Mouse (Mus musculus): ENCODE measurements at regions not wholly inside any gene's neighbourhood (a gene's known extent, or its start where the extent isn't known, plus 50 kb on each side); places are given as distances from the start of the nearest gene placed in this dataset.

DNA sequence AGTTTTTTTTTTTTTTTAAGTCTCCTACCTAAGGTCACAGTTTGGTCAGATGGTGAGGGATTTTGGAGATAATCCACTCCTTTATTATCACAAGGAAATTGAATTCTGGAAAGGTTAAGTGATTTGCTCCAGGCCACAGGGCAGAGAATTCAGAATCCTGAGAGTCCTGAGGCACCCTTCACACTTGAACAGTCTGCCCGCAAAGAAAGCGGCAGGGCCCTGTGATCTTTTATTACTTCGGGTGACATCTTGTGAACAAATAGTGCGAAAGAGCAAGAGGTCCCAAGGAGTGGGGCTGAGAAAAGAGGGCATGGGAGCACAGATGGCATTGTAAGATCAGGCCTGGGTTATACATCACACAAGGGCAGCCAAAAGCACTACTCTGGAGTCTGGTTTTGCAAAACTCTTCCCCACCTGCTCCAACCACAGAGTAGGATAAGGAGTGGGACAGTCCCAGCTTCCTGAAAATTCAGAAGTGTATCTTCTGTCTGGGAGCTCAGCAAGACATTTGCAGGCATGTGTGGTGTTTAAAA, 150.5 kb upstream of the Wdr11 start:
- CTCF ChIA-PET, result interaction anchor here in 1 of 4 experiments (0.6 kb wide), 1 partner anchor 15 kb away, joined by 3 read pairs; no protein-coding TSS in a partner anchor
- POLR2A ChIA-PET, result interaction anchor here in 2 of 4 experiments (1.1 to 4.1 kb wide), 2 partner anchors 8 to 31 kb away, joined by 3 to 25 read pairs; no protein-coding TSS in a partner anchor

DNA sequence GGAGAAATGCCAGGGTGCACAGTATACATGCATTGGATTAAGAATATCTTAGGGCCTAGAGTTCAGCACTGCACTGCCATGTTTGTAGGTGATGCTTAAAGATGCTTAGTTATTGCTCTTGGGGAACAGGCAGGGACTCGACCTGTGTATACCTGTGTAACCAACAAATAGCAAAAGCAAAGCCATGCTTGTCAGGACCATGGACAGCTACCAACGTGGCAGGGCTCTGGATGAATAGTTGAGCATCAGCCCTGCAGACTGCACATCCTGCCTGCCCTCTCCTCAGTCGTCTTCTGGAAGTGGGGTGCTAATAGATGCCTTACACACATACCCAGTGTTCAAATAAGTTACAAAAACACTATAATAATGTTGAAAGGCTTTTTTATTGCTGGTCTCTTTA, 122.2 kb upstream of the Wdr11 start:
- ChIA-PET CTCF (interaction anchor here in 1 of 4 experiments (0.6 kb wide), 1 partner anchor 568 kb away, joined by 4 read pairs; no protein-coding TSS in a partner anchor), POLR2A (interaction anchor here in 1 of 4 experiments (0.6 kb wide), 1 partner anchor 1139 kb away, joined by 5 read pairs; no protein-coding TSS in a partner anchor)

DNA sequence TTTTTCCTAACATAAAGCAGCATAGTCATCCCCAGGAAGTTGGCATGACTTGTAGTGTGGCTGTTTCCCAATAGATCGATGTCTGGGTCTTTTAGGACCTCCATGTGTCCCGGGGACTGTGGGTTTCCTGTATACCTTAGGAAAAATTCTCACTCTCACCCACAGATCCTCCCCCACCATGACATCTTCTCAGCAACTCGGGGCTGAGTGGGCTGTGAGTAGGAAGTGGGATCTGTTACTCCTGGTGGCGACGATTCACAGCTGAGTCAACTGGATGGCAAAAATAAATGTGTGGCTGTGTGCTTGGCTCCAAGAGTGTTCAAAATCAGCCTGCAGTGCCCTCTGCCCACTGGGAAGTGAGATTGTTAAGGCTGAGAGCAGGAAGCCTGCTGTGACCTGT, 107.9 kb upstream of the Wdr11 start:
- ChIA-PET CTCF (no interaction called here), POLR2A (no interaction called here)

DNA sequence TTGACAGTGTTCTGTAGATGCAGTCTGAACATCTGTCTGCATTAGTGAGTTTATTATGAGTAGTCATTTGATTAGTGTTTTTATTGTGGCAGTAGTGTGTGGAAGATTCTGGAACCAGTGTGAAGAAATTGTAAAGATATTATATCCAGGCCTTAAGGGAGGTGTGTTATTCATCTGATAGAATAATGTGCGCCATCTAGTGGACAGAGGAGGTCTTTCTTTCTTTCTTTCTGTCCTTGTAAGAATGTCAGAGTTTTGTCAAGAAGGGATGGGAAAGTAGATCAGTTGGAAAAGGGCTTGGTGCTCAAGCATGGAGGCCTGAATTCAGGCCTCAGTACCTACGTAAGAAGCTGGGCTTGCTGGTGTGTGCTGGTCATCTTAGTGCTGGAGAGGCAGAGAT, 84.8 kb upstream of the Wdr11 start:
- ChIA-PET CTCF (no interaction called here), POLR2A (no interaction called here)

DNA sequence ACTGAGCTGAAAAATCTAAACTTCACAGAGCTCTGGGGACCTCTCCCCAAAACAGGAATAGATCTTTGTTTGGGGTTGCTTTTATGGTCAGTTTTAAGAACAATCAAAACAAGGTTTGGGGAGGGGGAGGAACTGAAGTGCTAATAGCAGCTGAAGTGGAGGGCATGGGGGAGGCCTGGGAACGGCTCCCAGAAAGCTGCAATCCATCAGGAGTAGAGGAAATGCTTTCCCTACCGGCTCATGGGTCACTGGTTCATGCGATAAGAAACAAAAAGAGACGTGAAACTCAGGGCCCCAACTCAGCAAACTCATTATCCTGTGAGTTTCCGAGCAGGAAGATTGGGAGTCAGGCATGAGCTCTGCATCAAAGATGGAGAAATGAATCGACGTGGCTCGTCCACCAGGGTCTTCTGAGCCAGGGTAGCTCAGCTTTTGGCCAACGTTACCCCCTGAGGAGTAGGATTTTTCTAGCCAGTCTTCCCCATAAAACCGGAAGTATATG, 82.0 kb upstream of the Wdr11 start:
- CTCF ChIA-PET, result interaction anchor here in 1 of 4 experiments (0.5 kb wide), 1 partner anchor 1674 kb away, joined by 3 read pairs; no protein-coding TSS in a partner anchor
- POLR2A ChIA-PET, result no interaction called here

DNA sequence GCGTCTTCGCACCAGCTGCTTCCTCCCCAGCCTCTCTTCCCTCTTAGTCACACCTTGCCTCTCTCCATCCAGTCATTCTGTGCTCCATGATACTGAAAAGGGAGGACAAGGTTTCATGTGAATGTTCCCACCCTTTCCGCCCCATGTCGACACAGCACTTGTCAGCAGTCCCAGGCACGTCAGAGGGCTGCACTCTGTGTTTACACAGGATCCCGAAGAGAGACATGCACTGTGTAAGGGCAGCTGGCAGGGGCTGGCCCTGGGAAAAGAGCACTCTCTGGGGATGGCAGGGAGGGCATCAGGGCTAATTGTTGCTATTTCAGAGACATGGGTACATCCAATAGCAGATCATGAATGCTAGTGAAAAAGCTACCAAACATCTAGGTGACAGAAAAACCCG, 77.0 kb upstream of the Wdr11 start:
- POLR2A ChIA-PET, result interaction anchor here in 1 of 4 experiments (1.2 kb wide), 1 partner anchor 77 kb away, joined by 3 read pairs; the partner anchor contains the start of gene Wdr11
- CTCF ChIA-PET, result no interaction called here

DNA sequence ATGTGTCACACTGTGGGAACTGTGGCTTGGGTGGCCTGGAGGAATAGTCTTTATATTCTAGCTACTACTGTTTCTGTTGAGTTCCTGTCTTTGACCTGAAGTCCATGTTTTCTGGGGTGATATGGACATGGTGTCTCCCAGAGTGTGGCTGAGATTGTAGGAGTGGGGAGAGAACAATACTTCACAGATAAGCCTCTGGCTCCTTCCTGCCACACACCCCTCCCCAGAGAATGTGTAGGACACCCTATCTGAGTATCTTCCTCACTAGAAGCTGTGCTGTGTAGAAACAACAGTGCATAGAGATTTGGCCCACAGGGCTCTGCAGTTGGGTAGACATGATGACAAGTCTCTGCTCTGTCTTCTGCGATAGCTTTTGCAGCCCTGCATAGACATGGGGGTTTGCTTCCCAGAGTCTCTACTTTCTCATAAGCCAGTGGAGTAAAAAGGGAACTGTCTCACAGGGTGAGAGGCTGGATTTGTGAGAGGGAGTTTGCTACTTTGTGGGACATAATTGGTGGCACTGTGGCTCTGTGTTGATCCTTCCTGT, 67.2 kb upstream of the Wdr11 start:
- CTCF ChIA-PET, result no interaction called here
- POLR2A ChIA-PET, result interaction anchor here in 1 of 4 experiments (0.6 kb wide), 1 partner anchor 1271 kb away, joined by 3 read pairs; no protein-coding TSS in a partner anchor

DNA sequence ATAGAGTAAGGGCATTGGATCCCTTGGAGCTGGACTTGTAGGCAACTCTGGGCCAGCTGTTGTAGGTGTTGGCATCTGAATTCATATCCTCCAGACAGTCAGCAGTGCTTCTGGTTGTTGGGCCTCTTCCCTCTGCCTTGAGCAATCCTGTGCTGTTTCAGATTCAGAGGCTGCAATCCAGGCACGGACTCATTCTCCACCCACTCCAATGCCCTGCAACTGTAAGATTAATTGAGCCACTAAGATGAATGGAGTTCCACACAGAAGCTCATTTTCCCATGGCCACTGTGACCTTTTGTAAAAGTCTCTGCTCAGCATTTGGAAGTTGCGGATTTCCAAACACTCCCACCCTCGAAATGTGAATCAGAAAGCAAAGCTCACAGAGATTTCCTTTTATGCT, 65.7 kb upstream of the Wdr11 start:
- POLR2A ChIA-PET, result no interaction called here
- CTCF ChIA-PET, result interaction anchor here in 1 of 4 experiments (1.0 kb wide), 1 partner anchor 17 kb away, joined by 3 read pairs; no protein-coding TSS in a partner anchor

DNA sequence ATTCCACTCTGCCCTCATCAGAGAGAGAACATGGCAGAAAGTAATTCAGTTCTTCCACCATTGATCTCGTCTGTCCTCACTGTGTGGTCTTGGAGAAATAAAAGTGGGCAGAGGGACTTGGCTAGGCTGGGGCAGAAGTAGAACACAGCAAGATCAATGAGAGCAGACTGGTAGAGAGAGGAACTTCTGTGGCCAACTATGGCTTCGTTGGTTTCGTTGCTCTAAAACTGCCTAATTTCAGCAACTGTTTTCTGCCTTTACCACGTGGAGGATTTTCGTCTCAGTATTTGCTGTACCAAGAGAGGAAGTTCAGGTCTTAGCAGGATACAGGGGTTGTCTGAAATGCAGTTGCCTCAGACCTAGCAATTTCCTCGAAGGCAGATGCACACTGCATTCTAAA, 63.4 kb upstream of the Wdr11 start:
- POLR2A ChIA-PET, result interaction anchor here in 1 of 4 experiments (0.9 kb wide), 1 partner anchor 19 kb away, joined by 9 read pairs; no protein-coding TSS in a partner anchor
- CTCF ChIA-PET, result no interaction called here

DNA sequence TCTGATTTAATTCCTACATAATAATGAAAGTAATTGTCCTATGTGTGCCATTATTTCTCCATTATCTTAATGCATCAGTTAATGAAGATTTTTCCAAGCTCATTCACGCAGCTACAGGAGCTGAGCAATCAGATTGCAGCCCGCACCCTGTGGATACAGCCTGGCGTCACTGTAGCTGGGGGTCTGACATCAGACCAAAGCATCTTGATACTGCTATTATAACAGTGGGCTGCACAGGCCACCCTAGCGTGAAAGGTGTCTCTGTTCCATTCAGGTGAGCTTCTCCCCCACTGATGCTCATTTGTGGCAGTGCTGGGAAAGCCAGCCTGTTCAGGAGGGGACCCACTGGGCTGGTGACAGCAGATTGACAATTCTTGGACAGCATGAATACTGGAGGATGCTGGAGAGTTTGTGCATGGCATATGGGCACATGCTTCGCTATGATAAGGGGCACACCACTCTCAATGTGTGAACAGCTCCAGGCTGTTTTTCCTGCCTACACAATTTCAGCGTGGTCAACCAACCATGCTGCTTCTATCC, 58.2 kb upstream of the Wdr11 start:
- POLR2A ChIA-PET, result no interaction called here
- CTCF ChIA-PET, result no interaction called here
